Mouse (Mus musculus) limb, embryonic 14.5 days (tissue): ENCODE data around the gene Zmym2. TPM values are rescaled to one million over a fixed set of nuclear protein-coding genes. Genes with fewer than 3 reads are reported as not detected.
"Not testable (repeated sequence)": the region's sequence is repeated elsewhere in the genome, so short reads cannot be mapped to it uniquely, and the experiment has no call there.

Source experiments
- ATAC-seq: fragments of 200-750 bp; cut with Nextera tagmentation; 2 replicates; pipeline ENCODE4 v1.8.0; 2017; ENCODE audit warnings: low read depth, moderate number of reproducible peaks, moderate TSS enrichment; ENCODE audit not compliant: low FRiP score
- DNase-seq: peaks from one replicate; pipeline ENCODE4 v3.0.0-alpha.2; 2015; ENCODE audit warnings: low spot score
- H3K27ac ChIP-seq: fragments of 300-500 bp; sonication (generic); replicated peaks from 2 replicates; pipeline ENCODE4 v1.5.1; 2014; ENCODE audit warnings: low read depth, mild to moderate bottlenecking, low read length, moderate library complexity, mixed read lengths
- H3K27me3 ChIP-seq: fragments of 300-500 bp; sonication (generic); 2 replicates; pipeline ENCODE4 v1.6.1; 2014; ENCODE audit warnings: low read length, mixed read lengths; ENCODE audit not compliant: control insufficient read depth, insufficient read depth
- H3K36me3 ChIP-seq: fragments of 300-500 bp; sonication (generic); 2 replicates; pipeline ENCODE4 v1.6.1; 2014; ENCODE audit warnings: mild to moderate bottlenecking, low read length, moderate library complexity, mixed read lengths; ENCODE audit not compliant: control insufficient read depth, insufficient read depth
- H3K4me1 ChIP-seq: fragments of 300-500 bp; sonication (generic); 2 replicates; pipeline ENCODE4 v1.6.1; 2014; ENCODE audit warnings: antibody characterized with exemption, low read length, mixed read lengths; ENCODE audit not compliant: control insufficient read depth, insufficient read depth
- H3K4me2 ChIP-seq: fragments of 300-500 bp; sonication (generic); replicated peaks from 2 replicates; pipeline ENCODE4 v1.6.1; 2014; ENCODE audit warnings: low read depth, mild to moderate bottlenecking, low read length, moderate library complexity; ENCODE audit not compliant: severe bottlenecking
- H3K4me3 ChIP-seq: fragments of 300-500 bp; sonication (generic); replicated peaks from 2 replicates; pipeline ENCODE4 v1.5.1; 2014; ENCODE audit warnings: low read length
- H3K9ac ChIP-seq: fragments of 300-500 bp; sonication (generic); 2 replicates; pipeline ENCODE4 v1.6.1; 2014; ENCODE audit warnings: mild to moderate bottlenecking, low read depth, low read length, moderate library complexity; ENCODE audit not compliant: severe bottlenecking
- H3K9me3 ChIP-seq: fragments of 300-500 bp; sonication (generic); 2 replicates; pipeline ENCODE4 v1.6.1; 2016; ENCODE audit warnings: low read length; ENCODE audit not compliant: control insufficient read depth
- POLR2A ChIP-seq: fragments of 200-500 bp; IDR thresholded peaks from 2 replicates; pipeline ENCODE4 v1.8.0; 2012; ENCODE audit warnings: inconsistent platforms, mild to moderate bottlenecking, moderate library complexity, borderline replicate concordance; ENCODE audit not compliant: insufficient read depth, insufficient read length; ENCODE audit errors: extremely low read depth
- WGBS: fragments of 180-500 bp; shearing (Covaris S2); extraction: QIAGEN DNeasy Blood & Tissue Kit; methylation state at CpG from one replicate; pipeline ENCODE4 v1.1.7; 2014; 5-methylcytosine and 5-hydroxymethylcytosine counted together
- polyA plus RNA-seq, 2 experiments: library from polyadenylated mRNA; depleted of rRNA in 1 of 2; stranded (reverse) in 1 of 2; unstranded in 1 of 2; fragments of >200 nt; fragmentation: Nextera tagmentation in 1 of 2; extraction: Ambion mirVana in 1 of 2; gene quantifications; 2 replicates each; pipeline versions ENCODE4 v1.2.1 to v1.2.3; 2012 to 2014

Gene Zmym2
- polyA plus RNA-seq, 2 experiments, result 39.1 to 50.8 TPM

- peaks cover 10% of the 10 kb centered on the region for H3K27me3 ChIP-seq
- 53% methylated on average over 8 of the region's 8 CpGs for WGBS
- TF ChIP-seq POLR2A, result no peak
- no peak overlapping the region for H3K4me2 ChIP-seq
- no peaks in the 10 kb centered on the region for H3K4me1 ChIP-seq
- DNase-seq (no peak), ATAC-seq (no peak)
- no peak overlapping the region for H3K4me3 ChIP-seq
- no peak overlapping the region for H3K9ac ChIP-seq
- no peak overlapping the region for H3K27ac ChIP-seq
- no peaks in the 10 kb centered on the region for H3K36me3 ChIP-seq
- H3K9me3 ChIP-seq, result no peaks in the 10 kb centered on the region
Measured at GRCm38 (mm10) chr14:56864041-56864440, 22.4 kb upstream of the Zmym2 start.

- no peak overlapping the region for H3K27ac ChIP-seq
- peak overlapping the region; percentile 37 for H3K4me3 ChIP-seq
- DNase-seq (no peak), ATAC-seq (no peak)
- peaks cover 10% of the 10 kb centered on the region for H3K27me3 ChIP-seq
- peak overlapping the region; percentile 63 for H3K4me2 ChIP-seq
- peak overlapping the region; percentile 55 for H3K9ac ChIP-seq
- no peaks in the 10 kb centered on the region for H3K9me3 ChIP-seq
- 6% methylated on average over 13 of the region's 13 CpGs for WGBS
- H3K4me1 ChIP-seq, result no peaks in the 10 kb centered on the region
- no peak for TF ChIP-seq POLR2A
- no peaks in the 10 kb centered on the region for H3K36me3 ChIP-seq
Measured at GRCm38 (mm10) chr14:56864641-56865040, 21.8 kb upstream of the Zmym2 start.

GRCm38 (mm10) chr14:56865112-56865511, 21.3 kb upstream of the Zmym2 start:
- not testable (repeated sequence) for DNase-seq, ATAC-seq, H3K4me1 ChIP-seq, H3K9me3 ChIP-seq, H3K27ac ChIP-seq, H3K36me3 ChIP-seq
- H3K4me3 ChIP-seq, result peak overlapping the region; percentile 37
- peaks cover 10% of the 10 kb centered on the region for H3K27me3 ChIP-seq
- WGBS, result 5% methylated on average over 20 of the region's 30 CpGs
- H3K9ac ChIP-seq, result peak overlapping the region; percentile 55
- H3K4me2 ChIP-seq, result peak overlapping the region; percentile 63

GRCm38 (mm10) chr14:56873525-56873924, 12.9 kb upstream of the Zmym2 start:
- 79% methylated on average over 5 of the region's 5 CpGs for WGBS
- no peaks in the 10 kb centered on the region; the same call in 1 of the 2 replicates for H3K9me3 ChIP-seq
- no peak for DNase-seq
- no peaks in the 10 kb centered on the region for H3K4me1 ChIP-seq
- no peak overlapping the region for H3K4me3 ChIP-seq
- no peak overlapping the region for H3K4me2 ChIP-seq
- no peaks in the 10 kb centered on the region for H3K27me3 ChIP-seq
- H3K9ac ChIP-seq, result no peak overlapping the region
- no peak overlapping the region for H3K27ac ChIP-seq
- no peaks in the 10 kb centered on the region for H3K36me3 ChIP-seq
- ATAC-seq, result no peak
- TF ChIP-seq POLR2A, result no peak

- Histone ChIP-seq H3K9me3 (no peaks in the 10 kb centered on the region; the same call in 1 of the 2 replicates), H3K4me3 (no peak overlapping the region), H3K9ac (no peak overlapping the region), H3K4me2 (no peak overlapping the region), H3K4me1 (no peaks in the 10 kb centered on the region), H3K27me3 (no peaks in the 10 kb centered on the region), H3K27ac (no peak overlapping the region), H3K36me3 (no peaks in the 10 kb centered on the region)
- no peak for TF ChIP-seq POLR2A
- ATAC-seq, result no peak
- no peak for DNase-seq
Measured at GRCm38 (mm10) chr14:56875586-56876159, 10.8 kb upstream of the Zmym2 start.

GRCm38 (mm10) chr14:56881271-56881670, 5.2 kb upstream of the Zmym2 start:
- 50% methylated on average over 3 of the region's 3 CpGs for WGBS
- Histone ChIP-seq H3K4me2 (no peak overlapping the region), H3K9ac (no peak overlapping the region), H3K4me1 (no peaks in the 10 kb centered on the region), H3K27me3 (no peaks in the 10 kb centered on the region), H3K36me3 (no peaks in the 10 kb centered on the region), H3K27ac (no peak overlapping the region), H3K4me3 (no peak overlapping the region), H3K9me3 (no peaks in the 10 kb centered on the region)
- DNase-seq (no peak), ATAC-seq (no peak)
- no peak for TF ChIP-seq POLR2A
